Mouse (Mus musculus) urinary bladder, adult 2 months (tissue): ENCODE results near the gene Ulk4. TPM values are rescaled to one million over a fixed set of nuclear protein-coding genes. Genes with fewer than 3 reads are reported as not detected.

ENCODE experiments used
- DNase-seq: peaks from one replicate; pipeline ENCODE4 v3.0.0; 2022; ENCODE audit warnings: low spot score
- polyA plus RNA-seq: library from polyadenylated mRNA; depleted of rRNA; stranded (reverse); fragments of >200 nt; gene quantifications from 2 replicates; pipeline ENCODE4 v1.2.3, GENCODE M21; 2012

The Ulk4 gene
- polyA plus RNA-seq, 1 experiment = 2.4 TPM

DNA sequence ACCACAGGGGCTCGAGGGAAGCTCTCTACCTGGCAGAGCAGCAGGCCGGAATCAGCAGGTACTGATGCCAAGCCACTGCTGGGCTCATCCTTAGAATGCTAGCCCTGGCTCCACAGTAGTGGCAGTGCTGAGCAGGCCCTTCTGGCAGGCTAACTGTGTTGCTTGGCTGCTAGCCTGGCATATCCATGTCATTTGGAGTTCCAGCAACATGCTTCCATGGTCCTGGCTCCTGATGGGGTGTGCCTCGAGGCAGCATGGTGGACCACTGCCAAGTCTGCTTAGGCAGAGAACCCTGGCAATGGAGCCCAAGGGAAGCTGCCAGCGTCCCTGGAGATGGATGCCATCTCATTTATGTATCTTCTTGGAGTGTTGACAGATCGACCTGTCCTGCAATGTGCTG, 169.4 kb downstream of the Ulk4 start:
- no peak for DNase-seq

GRCm38 (mm10) chr9:121107101-121107500, 169.9 kb downstream of the Ulk4 start:
- no peak for DNase-seq

DNA sequence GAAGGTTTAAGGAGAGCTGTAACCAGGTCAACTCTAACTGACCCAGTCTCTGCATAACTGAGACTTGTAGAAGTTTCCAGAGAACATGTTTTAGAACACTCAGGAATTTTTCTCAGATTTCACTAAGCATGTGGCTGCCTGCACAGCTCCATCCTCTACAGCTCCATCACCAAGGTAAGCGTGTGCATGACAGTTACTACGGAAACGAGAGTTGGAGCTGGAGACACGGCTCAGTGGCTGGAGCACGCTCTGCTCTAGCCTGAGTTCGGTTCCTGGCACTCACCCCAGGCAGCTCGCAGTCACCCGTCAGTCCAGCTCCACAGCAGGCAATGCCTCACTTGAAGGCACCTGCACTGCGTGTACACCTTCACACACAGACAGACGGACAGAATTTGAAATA, 175.5 kb downstream of the Ulk4 start:
- no peak for DNase-seq

DNA sequence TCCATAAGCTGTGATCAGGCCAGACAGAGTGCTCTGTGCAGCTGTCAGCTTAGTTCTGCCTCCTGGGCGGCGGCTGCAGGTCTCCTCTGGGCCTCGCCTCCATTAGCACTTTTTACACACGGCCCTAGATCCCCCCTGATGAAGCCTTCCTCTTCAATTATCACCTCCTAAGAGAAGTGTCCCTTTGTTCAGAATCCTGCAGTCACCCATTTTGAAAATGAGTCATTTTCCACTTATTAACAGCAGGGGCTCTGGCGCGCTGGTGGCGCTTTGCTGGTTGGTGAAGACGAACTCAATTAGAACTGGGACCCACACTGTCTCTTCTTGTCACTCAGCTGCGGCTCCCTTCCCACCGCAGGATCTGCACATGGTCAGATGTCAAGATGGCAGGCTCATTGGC, 177.5 kb downstream of the Ulk4 start:
- no peak for DNase-seq

DNA sequence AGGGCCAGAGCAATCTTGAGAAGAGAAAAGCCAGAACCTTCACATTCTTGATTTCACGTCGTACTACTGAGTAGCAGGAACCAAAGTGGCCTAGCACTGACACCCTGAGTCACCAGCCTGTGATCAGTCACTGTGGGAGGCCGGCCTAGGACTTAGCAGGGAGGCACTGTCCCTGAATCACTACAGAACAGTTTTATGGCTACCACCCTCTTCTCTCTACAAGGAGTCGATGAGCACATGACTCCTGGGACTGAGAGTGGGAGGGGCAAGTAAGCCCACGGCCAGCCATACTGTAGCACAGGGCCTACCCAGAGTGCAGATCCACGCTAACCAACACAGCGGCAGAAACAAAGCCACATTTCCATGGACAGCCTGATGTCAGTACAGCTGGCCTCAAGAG, 183.2 kb downstream of the Ulk4 start:
- DNase-seq = no peak

GRCm38 (mm10) chr9:121092568-121092967, 184.4 kb downstream of the Ulk4 start:
- DNase-seq = no peak

GRCm38 (mm10) chr9:121091016-121091735, 185.8 kb downstream of the Ulk4 start:
- DNase-seq = no peak

GRCm38 (mm10) chr9:121087661-121088060, 189.3 kb downstream of the Ulk4 start:
- no peak for DNase-seq

DNA sequence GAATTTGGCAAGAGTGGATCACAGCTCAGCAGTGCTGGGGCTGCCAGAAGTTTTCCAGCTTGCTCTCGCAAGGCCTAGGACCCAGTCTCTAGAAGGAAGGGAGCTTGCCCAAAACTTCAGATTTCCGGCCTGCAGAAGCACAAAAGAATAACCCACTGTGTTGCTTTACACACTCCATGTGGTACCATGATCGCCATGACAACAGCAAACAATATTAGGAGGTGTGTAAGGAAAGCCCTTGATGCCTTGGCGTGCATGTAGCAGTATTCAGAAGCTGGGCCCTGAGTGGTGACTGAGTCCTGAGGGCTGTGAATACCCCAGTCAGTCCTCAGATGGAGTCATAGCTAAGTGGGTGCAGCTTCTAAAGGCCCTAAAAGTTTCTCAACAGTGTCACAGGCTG, 192.8 kb downstream of the Ulk4 start:
- no peak for DNase-seq

DNA sequence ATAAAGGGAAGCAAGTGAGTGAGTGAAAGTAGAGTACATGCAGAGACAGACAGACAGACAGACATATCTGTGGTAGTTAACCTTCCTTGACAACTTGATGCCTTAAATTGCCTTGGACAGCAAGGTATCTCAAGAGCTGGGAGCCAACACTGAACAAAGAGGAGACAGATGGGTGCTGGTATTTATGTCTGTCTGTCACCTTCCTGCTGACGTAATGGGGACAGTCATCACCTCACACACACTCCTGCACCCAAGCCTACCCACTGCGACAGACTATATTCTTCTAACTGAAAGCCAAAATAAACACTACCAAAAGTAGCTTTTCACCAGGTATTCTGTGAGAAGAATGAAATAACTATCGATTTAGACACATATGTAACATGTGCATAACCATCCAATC, 196.2 kb downstream of the Ulk4 start:
- no peak for DNase-seq

GRCm38 (mm10) chr9:121080413-121080812, 196.6 kb downstream of the Ulk4 start:
- DNase-seq = no peak

- DNase-seq = no peak
Measured at GRCm38 (mm10) chr9:121079388-121080088, 197.5 kb downstream of the Ulk4 start.

DNA sequence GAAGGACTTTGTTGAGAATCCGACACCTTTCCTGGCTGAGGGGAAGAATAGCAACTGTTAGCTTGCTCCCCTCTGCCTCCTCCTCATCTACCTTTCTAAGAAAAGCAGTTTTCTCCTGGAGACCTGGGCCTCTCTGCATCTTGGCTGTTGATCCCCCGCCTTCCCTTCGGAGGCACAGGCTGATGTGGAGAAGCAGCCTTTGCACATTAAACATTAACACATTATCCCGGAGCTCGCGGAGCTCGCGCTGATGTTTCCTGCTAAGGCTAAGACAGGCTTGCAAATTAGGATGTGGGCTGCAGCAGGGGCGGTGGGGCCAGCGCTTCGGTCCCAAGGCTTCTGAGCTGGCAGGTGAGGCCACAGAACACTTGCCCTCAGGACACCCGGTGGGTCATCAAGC, 200.7 kb downstream of the Ulk4 start:
- no peak for DNase-seq

- no peak for DNase-seq
Measured at GRCm38 (mm10) chr9:121075246-121075645, 201.8 kb downstream of the Ulk4 start.

DNA sequence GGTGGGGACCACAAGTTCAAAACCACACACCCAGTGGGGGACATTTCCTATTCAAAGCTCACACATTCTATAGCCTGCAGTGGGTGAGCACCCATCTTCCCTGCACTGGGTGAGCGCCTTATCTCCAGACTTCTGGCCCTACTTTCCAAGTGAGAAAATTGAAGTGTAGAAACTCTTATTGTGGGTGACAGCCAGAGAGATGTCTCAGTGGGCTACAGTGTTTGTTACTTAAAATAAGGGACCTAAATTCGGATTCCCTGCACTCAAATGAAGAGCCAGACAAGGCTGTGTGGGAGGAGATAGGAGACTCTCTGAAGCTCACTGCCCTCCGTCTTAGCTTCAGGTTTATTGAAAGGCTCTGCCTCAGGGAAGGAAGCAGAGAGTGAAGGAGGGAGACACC, 202.3 kb downstream of the Ulk4 start:
- DNase-seq = no peak

DNA sequence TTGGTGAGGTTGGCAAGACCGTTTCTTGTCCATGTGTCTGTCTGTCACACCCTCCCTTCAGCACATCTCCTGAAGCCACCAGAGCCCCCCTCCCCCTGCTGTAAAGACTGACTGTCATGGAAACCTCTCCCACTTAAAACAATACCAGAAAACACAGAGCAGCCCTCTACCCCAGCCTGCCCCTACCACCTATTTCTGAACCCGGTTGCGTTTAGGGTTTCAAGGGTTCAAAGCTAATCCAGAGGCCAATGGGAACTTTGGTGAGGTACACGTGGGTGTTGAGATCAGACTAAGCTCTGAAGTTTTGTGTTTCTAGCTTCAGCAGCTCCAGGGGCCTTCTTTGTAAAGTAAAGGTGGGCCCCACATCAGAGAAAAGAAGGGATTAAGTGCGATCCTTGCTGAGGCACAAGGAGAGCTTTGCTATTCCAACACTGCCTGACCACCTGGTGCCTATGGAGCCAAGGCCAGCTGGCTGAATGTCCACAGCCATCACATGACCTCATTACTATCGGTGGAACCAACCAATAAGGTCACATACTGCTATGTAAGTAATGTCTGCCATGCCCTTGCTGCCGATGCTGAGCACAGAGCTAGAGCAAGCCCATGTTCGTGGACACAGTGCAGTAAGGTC, 204.8 kb downstream of the Ulk4 start:
- DNase-seq = no peak

DNA sequence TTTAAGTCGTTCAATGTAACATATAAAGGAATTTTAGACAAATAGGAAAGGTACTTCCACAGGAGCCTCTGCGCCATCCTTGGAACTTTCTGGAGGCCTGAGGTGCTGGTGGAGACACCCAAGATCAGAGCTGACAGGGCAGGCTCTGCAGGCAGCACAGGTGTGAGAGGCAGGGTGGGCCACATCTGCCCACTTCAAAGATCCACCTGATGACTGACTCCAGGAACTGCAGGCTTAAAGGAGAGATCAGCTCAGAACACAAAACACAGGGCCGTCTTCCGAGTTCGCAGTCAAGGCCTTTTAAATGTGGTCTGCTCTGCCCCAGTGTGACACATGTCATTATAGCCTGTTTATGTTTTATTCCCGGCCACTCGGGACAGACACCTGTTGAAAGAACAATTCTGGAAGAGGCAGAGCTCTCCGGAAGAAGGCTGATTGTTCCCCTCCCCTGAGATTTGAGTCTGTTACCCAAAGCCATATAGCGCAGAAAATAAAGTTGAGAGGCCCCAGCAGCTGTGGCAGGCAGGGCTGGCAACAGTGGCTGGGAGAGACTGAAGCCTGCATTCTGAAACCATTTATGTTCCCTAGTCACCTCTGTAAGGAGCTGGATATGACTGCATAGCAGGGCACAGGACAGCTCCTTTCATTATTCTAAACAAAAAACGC, 205.4 kb downstream of the Ulk4 start:
- no peak for DNase-seq

- DNase-seq = no peak
Measured at GRCm38 (mm10) chr9:121071050-121071449, 205.9 kb downstream of the Ulk4 start.

DNA sequence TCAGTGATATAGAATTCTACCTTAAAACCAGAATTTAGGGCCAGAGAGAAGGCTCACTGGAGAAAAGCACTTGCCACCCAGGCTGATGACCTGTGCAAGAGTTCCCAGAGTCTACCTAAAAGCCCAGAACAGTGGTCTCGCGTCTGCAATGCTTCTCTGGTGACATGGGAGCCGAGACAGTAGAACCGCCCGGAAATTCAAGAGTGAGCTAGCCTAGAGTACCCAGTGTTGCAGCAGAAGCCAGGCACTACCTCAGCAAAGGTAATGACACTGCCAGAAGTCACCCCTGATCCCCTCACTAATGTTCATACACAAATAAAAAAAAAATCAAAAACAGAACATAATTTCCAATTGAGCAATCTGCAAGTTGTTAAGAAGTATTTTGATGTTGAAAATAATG, 208.9 kb downstream of the Ulk4 start:
- no peak for DNase-seq

DNA sequence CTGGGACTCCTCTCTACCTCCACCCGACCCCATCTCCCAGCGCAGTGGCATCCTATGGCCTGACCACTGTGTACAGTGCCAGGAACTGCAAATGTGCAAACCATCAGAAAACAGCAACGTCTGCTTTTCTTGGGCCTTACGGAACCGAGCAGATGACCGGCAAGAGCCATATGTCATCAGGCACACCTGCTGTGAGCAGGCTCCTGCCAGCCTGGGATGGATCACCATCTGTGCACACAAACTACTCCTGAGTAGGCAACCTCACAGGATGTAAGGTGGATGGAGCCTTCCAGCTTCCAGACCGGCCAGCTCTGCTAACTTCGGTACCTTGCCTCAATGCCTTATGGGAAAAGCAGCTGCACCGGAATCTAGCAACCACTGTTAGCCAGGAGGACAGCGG, 210.0 kb downstream of the Ulk4 start:
- no peak for DNase-seq

GRCm38 (mm10) chr9:121065383-121065978, 211.5 kb downstream of the Ulk4 start:
- no peak for DNase-seq
